Mouse (Mus musculus) G1E (cell line): ENCODE measurements around the gene Gpr31b. TPM values are rescaled to one million over a fixed set of nuclear protein-coding genes. Genes with fewer than 3 reads are reported as not detected.
"Not testable (repeated sequence)": the region's sequence is repeated elsewhere in the genome, so short reads cannot be mapped to it uniquely, and the experiment has no call there.

Experiments
- ATAC-seq: 2 replicates; pipeline ENCODE4 v1.8.0; 2016; ENCODE audit warnings: mild to moderate bottlenecking; ENCODE audit not compliant: insufficient number of reproducible peaks, poor library complexity, low FRiP score, severe bottlenecking; ENCODE audit errors: extremely low read depth
- DNase-seq: peaks from one replicate; pipeline ENCODE4 v3.0.0; 2012; ENCODE audit warnings: low spot score
- H3K27me3 ChIP-seq: 2 replicates; pipeline ENCODE4 v1.6.1; 2012; ENCODE audit warnings: mild to moderate bottlenecking, low read length, inconsistent platforms; ENCODE audit not compliant: insufficient read depth
- H3K36me3 ChIP-seq: replicated peaks from 2 replicates; pipeline ENCODE3; 2012; ENCODE audit warnings: mild to moderate bottlenecking, inconsistent platforms
- H3K4me1 ChIP-seq: 2 replicates; pipeline ENCODE4 v1.6.1; 2012; ENCODE audit warnings: low read depth, low read length, inconsistent platforms, mixed read lengths; ENCODE audit not compliant: insufficient read depth
- H3K4me3 ChIP-seq: 2 replicates; pipeline ENCODE4 v1.5.1; 2012; ENCODE audit warnings: low read depth, mild to moderate bottlenecking, inconsistent platforms, low read length, moderate library complexity, mixed read lengths
- H3K9me3 ChIP-seq: replicated peaks from 2 replicates; pipeline ENCODE4 v1.6.1; 2012; ENCODE audit warnings: inconsistent platforms
- CTCF ChIP-seq: IDR thresholded peaks from 2 replicates; pipeline ENCODE4 v1.5.1; 2012; ENCODE audit warnings: low read depth, low read length, inconsistent platforms, mixed read lengths
- GATA1 ChIP-seq: IDR thresholded peaks from 2 replicates; pipeline ENCODE4 v1.6.1; 2012; ENCODE audit warnings: borderline replicate concordance, low read length, inconsistent platforms, mixed read lengths
- GATA2 ChIP-seq: IDR thresholded peaks from 2 replicates; pipeline ENCODE4 v1.6.1; 2012; ENCODE audit warnings: low read depth, low read length, inconsistent platforms, borderline replicate concordance
- POLR2AphosphoS5 ChIP-seq: IDR thresholded peaks from 2 replicates; pipeline ENCODE4 v1.6.1; 2012; ENCODE audit warnings: low read depth, low read length, inconsistent platforms; ENCODE audit not compliant: insufficient replicate concordance
- TAL1 ChIP-seq: conservative IDR thresholded peaks from 2 replicates; pipeline ENCODE4 v1.6.1; 2012; ENCODE audit warnings: low read depth, low read length, inconsistent platforms, mixed read lengths
- polyA plus RNA-seq: library from polyadenylated mRNA; stranded (reverse); fragments of >175 nt; gene quantifications from 2 replicates; pipeline ENCODE4 v1.2.3, GENCODE M21; 2012
- total RNA-seq, 2 experiments: library from RNA; stranded (forward) in 1 of 2; stranded (reverse) in 1 of 2; fragments of 200-1000 nt in 1 of 2; fragments of >200 nt in 1 of 2; fragmentation: Nextera tagmentation in 1 of 2; gene quantifications; 2 replicates each; pipeline ENCODE4 v1.2.3; 2014 to 2017

Gpr31b gene
- total and polyA plus RNA-seq, 3 experiments, result 0.27 TPM; not detected in 2

DNA sequence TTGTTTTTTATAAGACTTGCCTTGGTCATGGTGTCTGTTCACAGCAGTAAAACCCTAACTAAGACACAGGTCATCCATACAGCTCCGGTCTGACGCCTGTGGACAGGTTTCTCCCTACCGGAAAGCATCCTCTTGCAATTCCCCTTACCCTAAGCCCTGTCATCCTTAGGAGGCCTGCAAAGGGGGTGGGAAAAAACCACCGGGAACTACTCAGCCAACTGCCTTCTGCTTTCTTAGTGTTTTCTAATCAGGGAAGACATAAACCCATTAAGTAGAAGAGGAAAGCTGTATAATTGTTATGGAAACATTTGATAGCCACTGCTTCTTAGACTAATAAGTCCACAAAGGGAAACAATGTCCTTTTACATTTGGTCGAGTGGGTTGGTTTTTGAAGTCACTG is 45.1 kb downstream of the Gpr31b start:
- Histone ChIP-seq H3K36me3 (peaks cover 15% of the 10 kb centered on the region), H3K9me3 (0 out of 2 replicates have a peak, but pooled peaks cover 2% of the 10 kb centered on the region), H3K4me1 (peaks cover 18% of the 10 kb centered on the region), H3K27me3 (no peaks in the 10 kb centered on the region), H3K4me3 (peak overlapping the region; percentile 89; the same call in 1 of the 2 replicates)
- DNase-seq, result no peak
- no peak for ATAC-seq
- no peak for TF ChIP-seq CTCF
- no peak for TF ChIP-seq TAL1
- no peak for TF ChIP-seq GATA2
- TF ChIP-seq GATA1, result no peak
- TF ChIP-seq POLR2AphosphoS5, result no peak

DNA sequence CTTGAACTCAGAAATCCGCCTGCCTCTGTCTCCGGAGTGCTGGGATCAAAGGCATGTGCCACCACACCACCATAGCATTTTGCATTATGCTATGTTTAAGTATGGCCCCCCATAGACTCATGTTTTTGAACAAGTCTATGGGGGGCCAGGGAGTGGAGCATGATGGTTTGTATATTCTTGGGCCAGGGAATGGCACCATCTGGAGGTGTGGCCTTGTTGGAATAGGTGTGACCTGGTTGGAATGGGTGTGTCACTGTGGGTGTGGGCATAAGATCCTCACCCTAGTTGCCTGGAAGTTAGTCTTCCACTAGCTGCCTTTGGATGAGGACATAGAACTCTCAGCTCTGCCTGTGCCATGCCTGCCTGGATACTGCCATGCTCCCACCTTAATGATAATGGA is 45.5 kb downstream of the Gpr31b start, which contains the start of gene Sod2:
Gene Sod2 (plus strand): TSS at position 301 of the 400 bp plus-strand sequence.
- H3K4me3 ChIP-seq, result peak within 1 kb of the TSS; percentile 89

DNA sequence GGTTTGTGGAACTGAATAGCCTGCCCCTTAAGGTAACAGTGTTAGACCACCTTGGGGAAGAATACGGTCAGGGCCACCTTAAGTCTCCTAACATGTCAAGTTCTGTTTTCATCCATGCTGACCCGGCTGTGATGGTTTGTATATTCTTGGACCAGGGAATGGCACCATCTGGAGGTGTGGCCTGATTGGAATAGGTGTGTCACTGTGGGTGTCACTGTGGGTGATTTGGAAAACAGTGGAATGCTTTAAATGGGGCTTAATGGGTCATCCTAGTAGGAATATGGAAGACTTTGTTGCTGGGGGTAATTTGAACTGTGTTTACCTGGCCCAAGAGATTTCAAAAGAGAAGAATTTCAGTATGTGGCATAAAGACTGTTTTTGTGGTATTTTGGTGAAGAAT is 47.7 kb downstream of the Gpr31b start:
- not testable (repeated sequence) for H3K4me3 ChIP-seq, H3K9me3 ChIP-seq, H3K27me3 ChIP-seq, ATAC-seq, H3K36me3 ChIP-seq, DNase-seq
- H3K4me1 ChIP-seq, result peaks cover 18% of the 10 kb centered on the region

More for the DNA sequence above, 45.5 kb downstream of the Gpr31b start, which contains the start of gene Sod2:
- DNase-seq, ATAC-seq, H3K27me3 ChIP-seq, H3K9me3 ChIP-seq: not testable (repeated sequence)
- peaks cover 13% of the 10 kb centered on the region for H3K36me3 ChIP-seq
- peaks cover 18% of the 10 kb centered on the region for H3K4me1 ChIP-seq

DNA sequence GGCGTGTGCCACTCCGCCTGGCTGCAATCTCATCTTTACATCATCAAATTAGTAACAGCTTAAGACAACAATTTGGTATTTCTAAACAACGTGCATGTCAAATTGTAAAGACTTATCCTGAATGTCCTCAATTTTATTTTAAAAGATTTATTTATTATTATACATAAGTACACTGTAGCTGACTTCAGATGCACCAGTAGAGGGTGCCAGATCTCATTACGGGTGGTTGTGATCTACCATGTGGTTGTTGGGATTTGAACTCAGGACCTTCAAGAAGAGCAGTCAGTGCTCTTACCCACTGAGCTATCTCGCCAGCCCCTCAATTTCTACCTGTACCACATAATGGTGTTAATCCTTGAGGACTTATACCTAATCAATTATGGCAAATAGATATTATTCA is 49.9 kb downstream of the Gpr31b start:
- not testable (repeated sequence) for H3K9me3 ChIP-seq, DNase-seq, H3K36me3 ChIP-seq, ATAC-seq, H3K4me1 ChIP-seq, H3K4me3 ChIP-seq, H3K27me3 ChIP-seq

Other genes starting within 250 kb of the Gpr31b start
- not detected in 2 replicates for gene Mas1, start 184.2 kb downstream of the Gpr31b start, total RNA-seq (2014; fragmentation: Nextera tagmentation)
- gene Mas1, start 184.2 kb downstream of the Gpr31b start, total RNA-seq (2017), result 0.17 TPM in 1 of 2 replicates, not detected in the other
- gene Mas1, start 184.2 kb downstream of the Gpr31b start, polyA plus RNA-seq, result not detected in 2 replicates
- gene Mrgprh, start 176.3 kb downstream of the Gpr31b start, total RNA-seq (2014; fragmentation: Nextera tagmentation), result not detected in 2 replicates
- 0.06 and 0.11 TPM in 2 replicates for gene Mrgprh, start 176.3 kb downstream of the Gpr31b start, total RNA-seq (2017)
- not detected in 2 replicates for gene Mrgprh, start 176.3 kb downstream of the Gpr31b start, polyA plus RNA-seq
- gene Pnldc1, start 142.1 kb downstream of the Gpr31b start, total RNA-seq (2014; fragmentation: Nextera tagmentation), result 3.8 TPM in 1 of 2 replicates, not detected in the other
- 0.52 and 1.5 TPM in 2 replicates for gene Pnldc1, start 142.1 kb downstream of the Gpr31b start, total RNA-seq (2017)
- gene Pnldc1, start 142.1 kb downstream of the Gpr31b start, polyA plus RNA-seq, result 0.04 TPM in 1 of 2 replicates, not detected in the other
- gene Tcp1, start 136.6 kb downstream of the Gpr31b start, total RNA-seq (2014; fragmentation: Nextera tagmentation), result 429 and 451 TPM in 2 replicates
- gene Tcp1, start 136.6 kb downstream of the Gpr31b start, total RNA-seq (2017), result 889 and 1,033 TPM in 2 replicates
- 25.9 and 56.3 TPM in 2 replicates for gene Tcp1, start 136.6 kb downstream of the Gpr31b start, polyA plus RNA-seq
- gene Mrpl18, start 136.0 kb downstream of the Gpr31b start, total RNA-seq (2014; fragmentation: Nextera tagmentation), result 114 and 118 TPM in 2 replicates
- gene Mrpl18, start 136.0 kb downstream of the Gpr31b start, total RNA-seq (2017), result 227 and 231 TPM in 2 replicates
- 52.4 and 103 TPM in 2 replicates for gene Mrpl18, start 136.0 kb downstream of the Gpr31b start, polyA plus RNA-seq
- not detected in 2 replicates for gene Acat3, start 111.7 kb downstream of the Gpr31b start, total RNA-seq (2014; fragmentation: Nextera tagmentation)
- 0.66 and 1.8 TPM in 2 replicates for gene Acat3, start 111.7 kb downstream of the Gpr31b start, total RNA-seq (2017)
- gene Acat3, start 111.7 kb downstream of the Gpr31b start, polyA plus RNA-seq, result 0.10 and 0.15 TPM in 2 replicates
- 27.5 and 36.6 TPM in 2 replicates for gene Acat2, start 91.5 kb downstream of the Gpr31b start, total RNA-seq (2014; fragmentation: Nextera tagmentation)
- gene Acat2, start 91.5 kb downstream of the Gpr31b start, total RNA-seq (2017), result 91.9 and 98.6 TPM in 2 replicates
- gene Acat2, start 91.5 kb downstream of the Gpr31b start, polyA plus RNA-seq, result 10.3 and 14.4 TPM in 2 replicates
- gene Wtap, start 58.1 kb downstream of the Gpr31b start, total RNA-seq (2014; fragmentation: Nextera tagmentation), result 103 and 107 TPM in 2 replicates
- gene Wtap, start 58.1 kb downstream of the Gpr31b start, total RNA-seq (2017), result 150 and 173 TPM in 2 replicates
- 37.5 and 44.0 TPM in 2 replicates for gene Wtap, start 58.1 kb downstream of the Gpr31b start, polyA plus RNA-seq
- 107 and 144 TPM in 2 replicates for gene Sod2, start 45.5 kb downstream of the Gpr31b start, total RNA-seq (2014; fragmentation: Nextera tagmentation)
- gene Sod2, start 45.5 kb downstream of the Gpr31b start, total RNA-seq (2017), result 102 and 111 TPM in 2 replicates
- 407 and 592 TPM in 2 replicates for gene Sod2, start 45.5 kb downstream of the Gpr31b start, polyA plus RNA-seq
- not detected in 2 replicates for gene Tcp10b, start 8.8 kb upstream of the Gpr31b start, total RNA-seq (2014; fragmentation: Nextera tagmentation)
- 0.06 TPM in 1 of 2 replicates, not detected in the other for gene Tcp10b, start 8.8 kb upstream of the Gpr31b start, total RNA-seq (2017)
- not detected in 2 replicates for gene Tcp10b, start 8.8 kb upstream of the Gpr31b start, polyA plus RNA-seq
- not detected in 2 replicates for gene Unc93a, start 79.5 kb upstream of the Gpr31b start, total RNA-seq (2014; fragmentation: Nextera tagmentation)
- gene Unc93a, start 79.5 kb upstream of the Gpr31b start, total RNA-seq (2017), result 0.16 TPM in 1 of 2 replicates, not detected in the other
- not detected in 2 replicates for gene Unc93a, start 79.5 kb upstream of the Gpr31b start, polyA plus RNA-seq
- not detected in 2 replicates for gene Smok2a, start 168.9 kb upstream of the Gpr31b start, total RNA-seq (2014; fragmentation: Nextera tagmentation)
- gene Smok2a, start 168.9 kb upstream of the Gpr31b start, total RNA-seq (2017), result 0.11 and 0.17 TPM in 2 replicates
- not detected in 2 replicates for gene Smok2a, start 168.9 kb upstream of the Gpr31b start, polyA plus RNA-seq
- not detected in 2 replicates for gene Smok2b, start 178.0 kb upstream of the Gpr31b start, total RNA-seq (2014; fragmentation: Nextera tagmentation)
- gene Smok2b, start 178.0 kb upstream of the Gpr31b start, total RNA-seq (2017), result 0.11 TPM in 1 of 2 replicates, not detected in the other
- gene Smok2b, start 178.0 kb upstream of the Gpr31b start, polyA plus RNA-seq, result not detected in 2 replicates